Mouse (Mus musculus) left cerebral cortex, postnatal 25 days (tissue): ENCODE results near the gene Krt75. TPM values are rescaled to one million over a fixed set of nuclear protein-coding genes. Genes with fewer than 3 reads are reported as not detected.

ENCODE experiments used
- DNase-seq, 2 experiments: peaks; one replicate each; pipeline ENCODE4 v3.0.0; 2022; ENCODE audit warnings: low spot score in 2 of 2, mixed read lengths in 1 of 2
- intact Hi-C: fragments of 180-260 bp; cut with DNase I; formaldehyde crosslinking; loops from one replicate; pipeline ENCODE4 v1.15.1; 2025
- total RNA-seq, 2 experiments: library from RNA; stranded (reverse); gene quantifications; 2 replicates each; pipeline ENCODE4 v1.2.3; 2021

Gene Krt75
- not detected for total RNA-seq

DNA sequence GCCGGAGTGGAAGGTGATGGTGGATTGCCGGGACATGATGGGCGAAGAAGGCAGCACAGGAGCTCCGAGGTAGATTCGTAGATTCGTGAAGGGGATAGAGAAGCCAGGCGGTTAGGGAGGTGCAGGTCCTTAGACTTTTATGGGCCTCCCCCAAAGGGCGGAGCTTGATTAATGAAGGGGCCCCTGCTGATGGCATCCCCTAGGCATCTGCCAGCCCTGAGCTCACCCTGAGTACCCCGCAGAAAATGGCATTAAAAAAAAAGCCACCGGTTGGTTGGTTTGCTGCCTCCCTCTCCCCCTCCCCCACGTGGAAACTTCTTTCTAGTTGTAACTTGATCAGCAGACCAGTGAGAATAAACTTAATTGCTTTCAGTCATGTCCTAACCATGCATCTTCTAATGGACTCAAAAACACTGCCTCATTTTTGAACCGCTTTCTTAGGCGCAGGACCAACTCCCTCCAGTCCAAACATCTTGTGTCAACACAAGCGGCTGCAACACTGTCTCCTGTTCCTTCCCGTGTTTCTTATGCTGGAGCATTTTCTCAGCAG, at the start of gene Krt75:
TSS of gene Krt75 (minus strand) at position 109 of the 550 bp plus-strand sequence.
- no peak for DNase-seq
- intact Hi-C loops, result no loop called here

DNA sequence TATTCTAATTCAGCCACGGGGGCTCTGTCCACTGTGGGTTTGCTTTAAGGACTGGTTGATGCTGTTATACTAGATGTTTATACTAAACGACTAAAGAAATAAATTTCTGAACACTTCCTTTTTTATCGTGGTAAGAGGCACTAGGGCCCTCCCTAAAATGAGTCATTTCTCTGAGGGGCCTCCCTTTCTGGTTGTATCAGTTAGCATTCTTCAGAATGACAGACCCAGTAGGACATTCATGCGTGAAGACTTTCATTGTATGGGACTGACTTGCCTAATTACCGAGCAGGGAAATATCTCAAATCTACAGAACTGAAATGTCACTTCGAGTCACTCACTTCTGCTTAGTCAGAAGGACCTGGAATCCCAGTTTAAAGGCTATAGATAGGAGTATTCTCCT, 25.4 kb upstream of the Krt75 start:
- intact Hi-C loops, result no loop called here
- no peak for DNase-seq

DNA sequence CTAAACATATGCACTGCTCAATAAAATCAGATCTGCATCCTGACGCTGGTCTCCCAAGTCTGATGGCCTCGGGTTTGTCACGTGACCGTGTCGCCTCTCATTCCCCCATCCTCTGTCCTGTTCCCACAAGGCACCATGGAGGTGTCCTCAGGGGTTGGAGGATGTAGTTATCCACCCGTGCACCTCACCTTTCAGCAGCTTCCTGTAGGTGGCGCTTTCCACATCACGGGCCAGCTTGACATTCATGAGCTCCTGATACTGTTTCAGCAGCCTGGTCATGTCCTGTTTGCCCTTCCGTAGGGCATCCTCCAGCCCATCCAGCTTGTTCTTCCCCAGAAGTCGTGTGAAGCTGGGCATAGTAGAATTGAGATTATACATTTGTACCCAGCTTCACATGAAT, 14.5 kb upstream of the Krt75 start:
- intact Hi-C loops, result loop anchor here (5.0 kb wide), 1 partner anchor 319 kb away; no protein-coding TSS in a partner anchor
- no peak for DNase-seq

DNA sequence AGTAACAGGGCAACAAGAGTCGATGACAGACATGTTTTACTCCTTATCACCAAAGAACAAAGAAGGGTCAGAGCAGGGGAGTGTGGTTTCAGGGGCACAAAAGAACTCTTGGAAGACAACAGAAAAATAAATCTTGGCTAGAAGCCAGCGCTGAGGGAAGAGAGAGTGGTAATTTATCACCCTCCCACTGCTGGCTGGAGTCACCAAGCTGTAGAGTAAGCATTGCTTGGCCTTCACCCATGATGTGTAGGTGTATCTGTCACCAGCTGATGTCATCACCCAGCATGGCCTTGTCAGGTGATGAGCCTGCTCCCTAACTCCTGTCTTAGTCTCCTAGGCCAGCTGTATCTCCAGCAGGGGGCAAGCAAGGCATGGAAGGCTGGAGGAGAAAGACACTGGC, 10.8 kb upstream of the Krt75 start:
- no peak for DNase-seq

DNA sequence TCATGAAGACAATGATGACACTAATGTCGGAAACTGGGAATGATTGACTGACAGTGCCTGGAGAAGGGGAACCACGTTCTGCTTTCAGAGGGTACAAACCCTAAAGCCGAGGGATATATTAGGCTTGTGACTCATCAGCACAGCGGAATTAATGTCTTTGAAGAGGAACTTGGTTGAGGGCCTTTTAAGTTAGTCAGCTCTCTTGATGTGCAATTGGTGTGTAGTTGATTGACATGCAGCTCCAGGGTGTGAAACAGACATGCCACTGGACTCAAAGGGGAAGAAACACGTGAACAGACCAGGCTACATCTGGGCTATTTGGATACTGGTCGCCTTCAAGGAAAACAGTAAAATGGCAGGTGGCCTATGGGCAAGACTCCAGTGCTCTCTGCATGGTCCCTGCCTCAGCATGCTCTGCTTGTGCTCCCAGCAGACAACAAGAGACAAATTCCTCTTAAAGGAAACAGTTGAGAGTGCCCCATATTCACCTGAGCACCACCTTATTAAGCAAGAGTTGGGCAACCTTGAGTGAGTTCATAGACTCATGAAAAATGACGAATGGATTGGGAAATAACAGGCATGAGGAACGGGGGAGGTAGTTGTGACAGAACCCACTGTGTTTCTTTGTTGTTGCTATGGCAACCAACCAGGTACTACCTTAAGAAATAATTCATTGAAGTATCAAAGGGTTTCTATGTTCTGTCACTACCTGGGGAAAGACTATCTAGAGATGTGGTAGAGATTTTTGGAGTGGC, 9.7 kb upstream of the Krt75 start:
- no peak for DNase-seq
- intact Hi-C loops, result no loop called here

More for the DNA sequence above, 10.8 kb upstream of the Krt75 start:
- intact Hi-C loops, result no loop called here

DNA sequence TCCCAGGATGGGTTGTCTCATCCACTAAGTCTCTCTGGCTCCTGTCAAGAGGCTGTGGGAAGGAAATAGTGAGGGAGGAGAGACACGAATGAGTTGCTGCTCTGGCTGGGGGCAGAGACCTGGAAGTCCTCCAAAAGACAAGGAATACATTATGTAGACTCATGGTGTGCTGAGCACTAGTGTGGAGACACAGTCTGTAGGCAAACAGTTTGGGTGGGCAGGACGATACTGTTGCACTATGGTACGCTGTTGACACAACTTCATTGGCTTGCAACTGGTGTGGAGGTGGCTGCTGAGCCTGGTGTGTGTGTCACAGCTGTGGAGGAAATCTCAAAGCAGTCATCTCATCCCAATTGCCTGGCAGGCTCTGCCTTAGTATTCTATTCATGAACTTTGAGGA, 8.0 kb upstream of the Krt75 start:
- peak in 1 of 2 experiments; percentile 74 for DNase-seq
- intact Hi-C loops, result no loop called here

DNA sequence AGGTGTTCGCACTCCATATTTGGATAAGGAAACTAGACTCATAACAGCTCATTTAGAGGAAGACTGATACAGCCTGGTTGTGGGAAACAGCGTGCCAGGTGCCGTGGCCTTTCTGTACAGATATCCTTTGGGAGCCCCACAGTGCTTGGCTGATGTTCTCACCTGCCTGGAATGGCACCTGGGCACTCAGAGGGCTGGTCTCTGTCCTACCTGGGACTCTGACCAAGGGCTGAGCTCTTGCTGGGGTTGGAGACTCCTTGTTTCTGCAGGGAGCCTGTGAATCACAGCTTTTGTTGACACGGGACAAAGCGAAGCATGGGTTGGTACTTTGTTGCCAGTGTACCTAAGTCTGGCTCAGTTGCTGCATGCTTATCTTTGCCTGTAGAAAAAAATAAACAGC, 1.8 kb upstream of the Krt75 start:
- intact Hi-C loops, result no loop called here
- no peak for DNase-seq

DNA sequence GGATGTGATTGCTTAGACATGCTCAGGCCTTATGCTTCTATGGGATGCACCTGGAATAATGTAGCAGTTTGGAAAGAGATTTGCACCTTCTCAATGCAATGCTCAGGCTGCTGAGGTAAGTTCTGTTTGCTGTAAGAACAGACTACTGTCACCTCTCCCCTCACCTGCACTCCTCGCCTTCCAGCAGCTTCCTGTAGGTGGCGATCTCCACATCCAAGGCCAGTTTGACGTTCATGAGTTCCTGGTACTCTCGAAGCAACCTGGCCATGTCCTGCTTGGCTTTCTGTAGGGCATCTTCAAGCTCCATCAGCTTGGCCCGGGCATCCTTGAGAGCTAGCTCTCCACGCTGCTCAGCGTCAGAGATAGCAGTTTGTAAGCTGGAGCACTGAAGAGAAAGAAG, 5.9 kb downstream of the Krt75 start:
- no peak for DNase-seq
- intact Hi-C loops, result no loop called here

DNA sequence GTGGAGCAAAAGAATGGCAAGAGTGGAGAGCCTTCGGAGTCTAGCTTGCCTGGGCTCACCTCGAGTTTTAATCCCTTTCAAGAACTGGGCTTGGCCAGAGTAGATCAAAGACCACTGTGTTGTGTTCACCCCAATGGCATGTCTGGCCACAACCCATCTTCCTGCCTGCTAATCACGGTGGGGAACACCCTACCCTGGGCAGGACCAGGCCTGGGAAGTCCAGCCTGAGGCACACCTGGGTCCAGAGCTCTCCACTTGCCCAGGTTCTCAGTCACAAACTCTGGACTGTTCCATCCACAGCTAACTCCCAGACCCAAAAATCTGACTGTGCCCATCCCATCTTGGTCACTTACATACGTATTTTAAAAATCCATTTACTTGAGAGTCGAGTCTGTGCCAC, 10.9 kb downstream of the Krt75 start, which contains the start of gene Krt90:
TSS of gene Krt90 (minus strand) at position 101 of the 400 bp plus-strand sequence.
- DNase-seq, result no peak
- intact Hi-C loops, result no loop called here

DNA sequence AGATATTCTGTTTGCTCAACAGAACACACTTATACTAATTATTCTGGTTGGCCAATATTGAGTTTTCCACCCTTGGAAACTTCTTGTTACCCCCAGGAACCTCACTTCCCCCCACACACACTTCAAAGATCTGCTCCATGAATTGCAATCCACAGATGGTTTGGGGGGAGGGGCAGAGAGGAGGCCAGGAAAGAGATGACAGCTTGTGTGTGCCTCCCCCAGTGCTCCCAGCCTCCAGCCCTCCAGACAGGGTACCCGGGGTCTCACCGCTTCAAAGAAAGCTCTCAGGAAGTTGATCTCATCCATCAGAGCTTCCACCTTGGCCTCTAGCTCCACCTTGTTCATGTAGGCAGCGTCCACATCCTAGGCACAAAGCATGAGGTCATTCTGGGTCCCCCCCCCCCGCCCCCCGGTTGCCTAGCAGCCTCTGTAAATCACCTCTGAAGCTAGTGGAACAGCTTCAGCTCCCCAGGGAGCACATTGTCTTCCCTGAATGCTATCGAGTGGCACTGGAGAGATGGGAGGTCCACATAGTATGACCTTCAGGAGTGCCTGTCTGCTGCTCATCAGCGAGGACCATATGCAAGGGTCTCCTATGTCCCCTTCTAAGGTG, 15.6 kb downstream of the Krt75 start:
- no peak for DNase-seq
- intact Hi-C loops, result no loop called here

DNA sequence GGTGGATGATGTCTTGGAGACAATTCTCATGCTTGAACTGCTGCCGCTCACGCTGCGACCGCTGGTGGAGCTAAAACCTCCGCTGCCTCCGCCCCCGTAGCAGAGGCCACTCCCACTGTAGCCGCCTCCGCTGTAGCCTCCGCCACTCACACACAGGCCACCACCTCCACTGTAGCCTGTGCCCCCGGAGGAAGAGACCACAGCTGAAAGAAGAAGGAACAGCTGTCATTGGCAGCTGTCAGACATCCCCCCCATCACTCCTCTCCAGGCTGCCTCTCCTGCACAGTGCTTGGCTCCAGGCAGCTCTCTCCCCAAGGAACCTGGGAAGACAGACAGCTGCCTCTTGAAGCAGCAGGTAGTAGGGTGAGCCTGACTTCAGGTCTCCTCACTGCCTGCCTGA, 20.5 kb downstream of the Krt75 start:
- peak in 1 of 2 experiments; percentile 21 for DNase-seq
- intact Hi-C loops, result no loop called here

DNA sequence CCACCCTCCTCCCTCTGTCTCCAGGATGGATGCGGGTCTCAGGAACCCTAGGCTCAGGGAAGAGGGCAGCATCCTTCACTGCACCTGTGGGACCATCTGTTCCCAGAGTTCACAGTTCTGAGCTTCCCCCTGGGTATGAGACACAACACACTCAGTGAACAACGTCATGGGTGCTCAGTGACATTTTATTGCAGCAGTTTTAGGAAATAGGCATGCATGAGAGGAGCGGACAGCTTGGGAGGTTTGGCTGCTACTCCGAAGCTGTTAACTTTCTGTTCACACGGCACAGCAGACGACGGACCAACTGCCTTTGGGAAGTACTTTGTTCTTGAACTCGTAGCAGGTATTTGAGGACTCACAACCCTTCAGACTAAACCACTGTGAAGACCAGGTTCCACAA, 21.5 kb downstream of the Krt75 start:
- intact Hi-C loops, result no loop called here
- peak in 1 of 2 experiments; percentile 49 for DNase-seq

DNA sequence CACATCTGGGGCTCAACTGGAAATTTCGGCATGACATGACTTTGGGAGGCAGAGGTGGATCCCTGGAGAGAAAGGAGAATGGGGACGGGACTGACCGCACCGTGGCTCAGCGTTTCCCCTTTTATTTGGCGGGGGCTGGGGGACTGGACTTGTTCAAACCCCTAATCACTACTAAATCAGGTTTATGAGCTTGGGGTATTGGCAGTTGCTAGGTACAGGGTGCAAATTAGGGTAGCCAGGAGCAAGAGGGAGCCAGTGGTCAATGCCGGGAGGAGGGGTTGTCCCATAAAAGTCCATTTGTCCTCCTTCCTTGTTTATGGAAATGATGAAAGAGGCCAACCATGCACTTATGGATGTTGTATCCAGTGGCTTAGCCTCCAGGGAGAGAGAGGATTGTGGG, 23.1 kb downstream of the Krt75 start, which contains the start of gene Krt82:
TSS of gene Krt82 (minus strand) at position 101 of the 400 bp plus-strand sequence.
- no peak for DNase-seq
- intact Hi-C loops, result no loop called here

DNA sequence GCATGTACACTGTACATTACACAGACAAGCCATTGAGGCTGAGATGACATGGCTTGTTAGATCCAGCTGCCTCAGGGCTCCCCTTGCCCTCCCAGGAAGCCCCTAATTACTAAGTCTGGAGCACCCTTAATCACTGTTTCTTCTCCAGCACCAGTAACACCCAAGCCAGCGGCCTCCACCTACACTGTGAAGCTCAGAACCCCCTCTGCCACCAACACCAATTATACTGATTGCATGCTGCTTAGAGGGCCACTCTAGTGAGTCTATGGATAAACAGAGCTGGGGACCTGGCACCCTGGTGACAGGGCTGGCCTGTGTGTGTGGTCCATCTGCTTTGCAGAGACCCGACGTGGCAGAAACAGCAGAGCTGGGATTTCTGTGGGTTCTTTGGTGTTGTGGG, 29.2 kb downstream of the Krt75 start:
- DNase-seq, result no peak
- intact Hi-C loops, result no loop called here

DNA sequence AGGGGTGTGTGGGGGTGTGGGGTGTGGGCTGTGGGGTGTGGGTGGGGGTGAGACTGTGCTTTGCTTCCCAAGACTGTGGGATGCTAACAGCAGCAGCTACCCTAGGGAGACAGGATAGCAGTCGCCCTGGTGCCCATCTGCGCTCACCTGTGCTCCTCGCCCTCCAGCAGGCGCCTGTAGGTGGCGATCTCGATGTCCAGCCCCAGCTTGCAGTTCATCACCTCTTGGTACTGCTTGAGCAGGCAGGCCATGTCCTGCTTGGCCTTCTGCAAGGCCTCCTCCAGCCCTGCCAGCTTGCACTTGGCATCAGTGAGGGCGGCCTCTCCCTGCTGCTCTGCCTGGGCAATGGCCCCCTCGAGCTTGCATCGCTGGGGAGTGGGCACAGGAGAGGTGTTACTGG, 31.2 kb downstream of the Krt75 start:
- no peak for DNase-seq
- intact Hi-C loops, result no loop called here

DNA sequence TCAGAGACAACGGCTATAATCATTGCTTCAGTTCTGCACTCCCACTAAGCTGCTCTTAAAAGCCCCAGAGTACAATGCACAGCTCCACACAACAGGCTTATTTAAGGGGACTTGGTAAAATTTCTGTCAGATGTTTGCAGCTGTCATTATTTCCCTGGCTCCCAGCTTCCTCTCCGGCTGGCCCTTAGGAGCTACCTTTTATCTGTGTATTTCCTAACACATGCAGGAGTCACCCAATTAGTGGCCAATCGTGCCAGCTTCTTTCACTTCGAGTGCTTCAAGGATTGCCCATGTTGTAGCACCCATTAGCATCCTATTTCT, 35.2 kb downstream of the Krt75 start:
- intact Hi-C loops, result no loop called here
- no peak for DNase-seq

DNA sequence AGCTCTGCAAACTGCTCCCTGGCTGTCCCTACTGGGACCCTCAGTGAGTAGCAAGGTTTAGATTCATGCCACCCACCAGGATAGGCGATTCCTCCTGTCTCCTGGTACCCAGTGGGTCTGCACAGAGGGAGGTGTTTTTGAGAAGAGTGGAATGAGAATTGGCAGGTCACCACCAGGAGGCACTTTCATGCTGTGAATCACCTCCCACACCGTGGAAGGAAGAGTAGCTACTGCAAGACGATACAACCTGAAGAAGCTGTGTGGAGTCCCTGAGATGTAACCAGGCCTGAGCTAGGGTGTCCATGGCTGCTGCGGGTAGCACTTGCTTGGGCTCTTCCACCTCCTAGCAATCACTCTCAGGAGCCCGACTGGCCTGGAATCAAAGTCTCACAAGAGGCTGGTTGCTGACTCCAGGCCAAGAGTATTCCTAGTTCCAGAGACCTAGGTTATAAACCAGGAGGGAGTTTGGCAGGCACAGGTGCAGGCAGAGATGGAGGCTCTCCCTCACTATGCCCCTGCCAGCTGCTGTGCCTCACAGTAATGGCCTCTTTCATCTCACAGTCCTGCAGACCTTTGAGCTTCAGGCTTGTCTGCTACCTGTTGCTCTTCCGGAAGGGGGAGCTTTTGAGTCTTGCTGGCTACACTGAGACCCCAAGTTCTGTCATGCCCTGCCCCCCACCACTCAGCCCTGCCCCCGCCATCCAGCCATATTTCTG, 35.7 kb downstream of the Krt75 start:
- intact Hi-C loops, result no loop called here
- peak in 1 of 2 experiments; percentile 17 for DNase-seq

DNA sequence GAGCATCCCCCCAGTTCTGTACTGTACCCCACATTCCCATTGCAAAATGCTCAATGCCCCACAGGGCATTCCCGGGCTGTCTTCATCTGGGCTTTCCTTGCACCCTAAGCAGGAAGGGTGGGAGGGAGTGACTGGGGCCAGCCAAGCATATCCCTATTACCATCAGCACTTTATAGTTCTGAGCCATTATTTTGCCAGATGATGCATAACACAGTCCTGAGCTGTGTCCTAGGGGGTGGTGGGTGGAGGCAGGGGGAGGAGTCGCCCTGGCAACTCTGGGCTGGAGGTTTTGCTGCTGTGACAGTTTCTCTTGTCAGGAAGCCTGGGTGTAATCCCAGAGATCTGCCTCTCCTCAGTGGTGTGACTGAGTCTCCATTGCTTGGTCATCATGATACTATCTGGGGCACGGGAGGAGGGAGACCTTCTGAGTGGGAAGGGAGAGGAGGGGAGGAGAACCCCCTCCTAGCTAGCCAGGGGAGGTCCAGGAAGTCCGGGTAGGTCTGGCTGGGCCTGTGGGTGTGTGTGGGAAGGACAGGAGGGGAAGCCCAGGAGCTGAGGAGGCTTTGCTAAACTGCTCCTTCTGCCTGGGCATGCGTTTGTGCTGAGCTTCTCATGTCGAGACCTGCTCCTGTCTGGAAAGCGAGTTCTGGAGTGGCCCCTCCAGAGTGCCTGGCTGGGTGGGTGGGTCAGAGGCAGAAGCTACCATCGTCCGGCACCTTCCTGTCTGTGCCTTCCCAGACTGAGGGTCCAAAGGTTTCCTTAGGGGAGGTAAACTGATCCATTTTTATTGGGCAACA, 37.5 kb downstream of the Krt75 start:
- DNase-seq, result peak in 1 of 2 experiments; percentile 31
- intact Hi-C loops, result no loop called here

DNA sequence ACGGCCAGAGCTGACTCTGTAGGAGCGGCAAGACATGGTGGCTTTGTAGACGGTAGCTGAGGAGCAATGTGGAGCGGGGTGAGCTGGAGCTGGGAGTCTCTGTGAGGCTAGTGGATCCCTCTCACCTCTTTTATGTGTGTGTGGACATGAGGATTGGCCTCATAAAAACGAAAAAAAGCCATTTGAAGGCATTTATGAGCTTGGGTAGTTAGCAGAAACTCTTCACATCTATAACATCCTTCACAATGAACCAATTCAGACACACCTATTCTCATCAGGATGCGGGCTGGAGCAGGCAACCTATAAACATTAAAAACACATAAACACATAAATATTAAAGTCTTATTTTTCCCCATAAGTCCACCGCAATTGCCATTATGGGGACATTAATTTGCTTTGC, 41.0 kb downstream of the Krt75 start, which contains the start of gene Krt84:
TSS of gene Krt84 (minus strand) at position 101 of the 400 bp plus-strand sequence.
- no peak for DNase-seq
- intact Hi-C loops, result no loop called here
